In genomic region chr11:114684627-114685373, GRCm38 (mm10) we compare ENCODE assay signal across 7 mouse cellular contexts. TPM values are rescaled to one million over a fixed set of nuclear protein-coding genes. Genes with fewer than 3 reads are reported as not detected.
DNase-seq lines count a peak whose midpoint lies in the region; ATAC-seq lines count a peak whose summit lies in the region.

No protein-coding gene starts in this region.

- peaks cover 32% of the 10 kb centered on the region for H3K4me1 ChIP-seq in midbrain, embryonic 10.5 days
- H3K4me1 ChIP-seq in midbrain, embryonic 15.5 days: no peaks in the 10 kb centered on the region
- H3K4me1 ChIP-seq in limb, embryonic 10.5 days: peaks cover 44% of the 10 kb centered on the region

- DNase-seq in midbrain, embryonic 10.5 days (ENCODE audit: low spot score): peak; percentile 24
- DNase-seq in cerebellum, postnatal 36 days: peak; percentile 100
- DNase-seq in limb, embryonic 10.5 days (ENCODE audit: low spot score): no peak
- peak; percentile 69 for DNase-seq in skeletal muscle tissue, adult 2 months (ENCODE audit: low read depth, low spot score)
- DNase-seq in urinary bladder, adult 2 months (ENCODE audit: low spot score): no peak
- no peak for DNase-seq in right cerebral cortex, postnatal 25 days

- no peak for ATAC-seq in midbrain, embryonic 15.5 days (replicated peaks)

- H3K36me3 ChIP-seq in midbrain, embryonic 10.5 days: peaks cover 2% of the 10 kb centered on the region
- H3K36me3 ChIP-seq in midbrain, embryonic 15.5 days (replicated peaks): no peaks in the 10 kb centered on the region
- H3K36me3 ChIP-seq in limb, embryonic 10.5 days: peaks cover under 1% of the 10 kb centered on the region; the same call in 1 of the 2 replicates

- 78% methylated on average over 14 of the region's 14 CpGs for WGBS in midbrain, embryonic 10.5 days
- WGBS in midbrain, embryonic 15.5 days: 70% methylated on average over 14 of the region's 14 CpGs
- 52% methylated on average over 14 of the region's 14 CpGs for WGBS in limb, embryonic 10.5 days

- no peak overlapping the region for H3K4me3 ChIP-seq in midbrain, embryonic 10.5 days
- H3K4me3 ChIP-seq in midbrain, embryonic 15.5 days: no peak overlapping the region
- no peak overlapping the region; the same call in 1 of the 2 replicates for H3K4me3 ChIP-seq in limb, embryonic 10.5 days

- no peak overlapping the region for H3K9ac ChIP-seq in midbrain, embryonic 15.5 days

- no peaks in the 10 kb centered on the region for H3K27me3 ChIP-seq in midbrain, embryonic 10.5 days (ENCODE audit: low read depth, poor library complexity, severe bottlenecking)
- no peaks in the 10 kb centered on the region for H3K27me3 ChIP-seq in midbrain, embryonic 15.5 days (replicated peaks)
- no peaks in the 10 kb centered on the region for H3K27me3 ChIP-seq in limb, embryonic 10.5 days (ENCODE audit: low read depth, poor library complexity, severe bottlenecking)

- no peak overlapping the region for H3K4me2 ChIP-seq in midbrain, embryonic 15.5 days

- H3K9me3 ChIP-seq in midbrain, embryonic 10.5 days (replicated peaks): no peaks in the 10 kb centered on the region
- H3K9me3 ChIP-seq in midbrain, embryonic 15.5 days: no peaks in the 10 kb centered on the region
- H3K9me3 ChIP-seq in limb, embryonic 10.5 days (replicated peaks): no peaks in the 10 kb centered on the region

- peak overlapping the region; percentile 75 for H3K27ac ChIP-seq in midbrain, embryonic 10.5 days (replicated peaks)
- no peak overlapping the region for H3K27ac ChIP-seq in midbrain, embryonic 15.5 days
- peak overlapping the region; percentile 66 for H3K27ac ChIP-seq in limb, embryonic 10.5 days

RNA-seq across cellular contexts. Expression of gene Ttyh2, which starts 9.6 kb away (rescaled TPM):
- 9.6 and 12.6 TPM in 2 replicates for polyA plus RNA-seq in midbrain, embryonic 10.5 days (2016; fragmentation: Nextera tagmentation; extraction: Ambion mirVana)
- polyA plus RNA-seq in midbrain, embryonic 15.5 days (2015; fragmentation: Nextera tagmentation; extraction: Ambion mirVana): 29.4 and 32.3 TPM in 2 replicates
- 8.6 and 9.2 TPM in 2 replicates for polyA plus RNA-seq in limb, embryonic 10.5 days (2016; fragmentation: Nextera tagmentation; extraction: Ambion mirVana)
- 3.7 and 4.7 TPM in 2 replicates for polyA plus RNA-seq in urinary bladder, adult 2 months (2012; rRNA removed)

RNA-seq across cellular contexts. Expression of gene Rpl38, which starts 16.5 kb away (rescaled TPM):
- polyA plus RNA-seq in midbrain, embryonic 10.5 days (2016; fragmentation: Nextera tagmentation; extraction: Ambion mirVana): 851 and 1,060 TPM in 2 replicates
- 628 and 640 TPM in 2 replicates for polyA plus RNA-seq in midbrain, embryonic 15.5 days (2015; fragmentation: Nextera tagmentation; extraction: Ambion mirVana)
- polyA plus RNA-seq in limb, embryonic 10.5 days (2016; fragmentation: Nextera tagmentation; extraction: Ambion mirVana): 966 and 1,201 TPM in 2 replicates
- polyA plus RNA-seq in urinary bladder, adult 2 months (2012; rRNA removed): 2,406 and 2,749 TPM in 2 replicates

RNA-seq across cellular contexts. Expression of gene Dnaic2, which starts 42.4 kb away (rescaled TPM):
- polyA plus RNA-seq in midbrain, embryonic 10.5 days (2016; fragmentation: Nextera tagmentation; extraction: Ambion mirVana): 2.1 and 2.2 TPM in 2 replicates
- polyA plus RNA-seq in midbrain, embryonic 15.5 days (2015; fragmentation: Nextera tagmentation; extraction: Ambion mirVana): 3.0 and 3.4 TPM in 2 replicates
- polyA plus RNA-seq in limb, embryonic 10.5 days (2016; fragmentation: Nextera tagmentation; extraction: Ambion mirVana): 0.13 and 0.39 TPM in 2 replicates
- 1.1 and 1.2 TPM in 2 replicates for polyA plus RNA-seq in urinary bladder, adult 2 months (2012; rRNA removed)

Comparison
In these comparisons a context has a peak if more than half of its experiments do, and no peak if none do; other contexts are left out.
1. DNase-seq: peak in midbrain, embryonic 10.5 days (single experiment), cerebellum, postnatal 36 days (2 of 2) and skeletal muscle tissue, adult 2 months (single experiment); none in limb, embryonic 10.5 days (single experiment), urinary bladder, adult 2 months (single experiment) and right cerebral cortex, postnatal 25 days (single experiment).